ENCODE assay signal across 9 mouse cellular contexts in genomic region chr5:32446394-32446793, GRCm38 (mm10). TPM values are rescaled to one million over a fixed set of nuclear protein-coding genes. Genes with fewer than 3 reads are reported as not detected.
DNase-seq lines count a peak whose midpoint lies in the region; ATAC-seq lines count a peak whose summit lies in the region.
"Had no signal": no experiment of that assay in that cellular context is flagged by ENCODE, and none has a peak within 500 bp of the region (broad histone marks: within the 10 kb centered on the region; RNA-seq: fewer than 3 reads in every experiment).

No protein-coding gene starts in this region.

- no peaks in the 10 kb centered on the region for H3K36me3 ChIP-seq in intestine, embryonic 15.5 days
- no peaks in the 10 kb centered on the region for H3K36me3 ChIP-seq in embryonic facial prominence, embryonic 10.5 days (replicated peaks)

- peak overlapping the region; percentile 71 for H3K27ac ChIP-seq in intestine, embryonic 15.5 days
- H3K27ac ChIP-seq in embryonic facial prominence, embryonic 10.5 days (replicated peaks), result no peak overlapping the region

- peak; percentile 91 for ATAC-seq in intestine, embryonic 15.5 days

- H3K27me3 ChIP-seq in intestine, embryonic 15.5 days (replicated peaks), result no peaks in the 10 kb centered on the region
- H3K27me3 ChIP-seq in embryonic facial prominence, embryonic 10.5 days (replicated peaks; ENCODE audit: low read depth, poor library complexity, severe bottlenecking), result no peaks in the 10 kb centered on the region

- no peaks in the 10 kb centered on the region for H3K9me3 ChIP-seq in intestine, embryonic 15.5 days
- no peaks in the 10 kb centered on the region for H3K9me3 ChIP-seq in embryonic facial prominence, embryonic 10.5 days

- 46% methylated on average over 5 of the region's 5 CpGs for WGBS in intestine, embryonic 15.5 days
- WGBS in embryonic facial prominence, embryonic 10.5 days, result 52% methylated on average over 5 of the region's 5 CpGs

- no peak overlapping the region for H3K4me3 ChIP-seq in intestine, embryonic 15.5 days (replicated peaks)
- no peak overlapping the region for H3K4me3 ChIP-seq in embryonic facial prominence, embryonic 10.5 days

- H3K9ac ChIP-seq in intestine, embryonic 15.5 days, result no peak overlapping the region

- 0 out of 2 replicates have a peak, but pooled peaks cover 2% of the 10 kb centered on the region for H3K4me1 ChIP-seq in intestine, embryonic 15.5 days (replicated peaks)
- 0 out of 2 replicates have a peak, but pooled peaks cover 7% of the 10 kb centered on the region for H3K4me1 ChIP-seq in embryonic facial prominence, embryonic 10.5 days

- peak; percentile 52 for DNase-seq in adrenal gland, adult 2 months
- no peak for DNase-seq in adrenal gland, adult 18-20 months (ENCODE audit: low spot score in 2 of 2)
- DNase-seq in cerebellum, adult 11-12 months, result peak; percentile 77
- DNase-seq in heart, adult 18-20 months, result peak; percentile 43 to 66
- DNase-seq in spleen, adult 12 weeks (ENCODE audit: low spot score), result no peak
- DNase-seq in urinary bladder, postnatal 4 days (ENCODE audit: low spot score in 2 of 2), result no peak
- no peak for DNase-seq in embryonic facial prominence, embryonic 10.5 days (ENCODE audit: low spot score)

- peak overlapping the region; percentile 34; the same call in 1 of the 2 replicates for H3K4me2 ChIP-seq in intestine, embryonic 15.5 days (replicated peaks)
- H3K4me2 ChIP-seq: liver, embryonic 11.5 days had no signal

RNA-seq across cellular contexts. Expression of gene Ppp1cb, which starts 12.2 kb away (rescaled TPM):
- total RNA-seq in adrenal gland, adult 2 months (2021), result 100 to 1,000 TPM; 389 to 475 TPM
- polyA plus RNA-seq in adrenal gland, adult 2 months (2012; rRNA removed), result 4.6 and 6.4 TPM in 2 replicates
- total RNA-seq in adrenal gland, adult 18-20 months (2021), result 100 to 1,000 TPM; 347 to 518 TPM
- 100 to 1,000 TPM; 450 to 464 TPM for total RNA-seq in heart, adult 18-20 months (2021)
- polyA plus RNA-seq in intestine, embryonic 15.5 days (2015; fragmentation: Nextera tagmentation; extraction: Ambion mirVana), result 200 and 237 TPM in 2 replicates
- 217 and 227 TPM in 2 replicates for polyA plus RNA-seq in embryonic facial prominence, embryonic 10.5 days (2016; fragmentation: Nextera tagmentation; extraction: Ambion mirVana)

Comparison
In these comparisons a context has a peak if more than half of its experiments do, and no peak if none do; other contexts are left out.
1. DNase-seq: peak in adrenal gland, adult 2 months (single experiment), cerebellum, adult 11-12 months (single experiment) and heart, adult 18-20 months (2 of 2); none in adrenal gland, adult 18-20 months (0 of 2), spleen, adult 12 weeks (single experiment), urinary bladder, postnatal 4 days (0 of 2) and embryonic facial prominence, embryonic 10.5 days (single experiment).